Mouse (Mus musculus) brain, embryonic 14.5 days (tissue): ENCODE data around the gene Prrx2.

Experiments used
- CTCF ChIP-seq: fragments of 200-500 bp; IDR thresholded peaks from 2 replicates; pipeline ENCODE4 v1.5.1; 2012; ENCODE audit warnings: inconsistent platforms, mild to moderate bottlenecking, moderate library complexity, borderline replicate concordance; ENCODE audit not compliant: insufficient read depth, insufficient read length; ENCODE audit errors: extremely low read depth
- POLR2A ChIP-seq: fragments of 200-500 bp; IDR thresholded peaks from 2 replicates; pipeline ENCODE4 v1.6.1; 2012; ENCODE audit warnings: mild to moderate bottlenecking, inconsistent platforms, borderline replicate concordance; ENCODE audit not compliant: poor library complexity, insufficient read depth, insufficient read length, severe bottlenecking; ENCODE audit errors: extremely low read depth

DNA sequence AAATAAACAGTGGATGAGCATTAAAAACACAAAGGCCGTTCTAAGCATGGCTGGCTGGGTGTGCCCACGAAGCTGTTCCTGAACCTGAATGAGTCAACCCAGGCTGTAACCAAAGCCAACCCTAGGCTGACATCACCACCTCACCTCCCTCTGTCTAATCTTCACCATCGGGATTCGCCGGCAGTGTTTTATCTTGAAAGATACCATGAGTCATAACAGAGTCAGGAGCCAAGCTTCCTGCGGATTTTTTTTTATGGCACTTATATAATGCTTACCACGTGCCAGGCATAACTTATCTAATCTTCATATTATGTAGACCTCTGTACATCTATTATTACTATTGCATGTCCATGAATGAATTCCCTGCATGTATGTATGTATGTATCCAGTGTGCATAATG lies 85.4 kb downstream of the Prrx2 start:
- TF ChIP-seq POLR2A, result no peak
- TF ChIP-seq CTCF, result no peak
